Mouse (Mus musculus): ENCODE measurements around the gene Actl9. TPM values are rescaled to one million over a fixed set of nuclear protein-coding genes. Genes with fewer than 3 reads are reported as not detected.

The Actl9 gene
- not detected in 2 replicates for polyA plus RNA-seq (2021; fragmentation: Nextera tagmentation)
- long read RNA-seq, experiment 1, result 0 reads
- long read RNA-seq, experiment 2, result 0 reads

GRCm38 (mm10) chr17:33432019-33432946 lies at the start of gene Actl9:
TSS of gene Actl9 (plus strand) at chr17:33432896.

GRCm38 (mm10) chr17:33394182-33395034 lies 38.3 kb upstream of the Actl9 start, which contains the start of gene Zfp101:
TSS of gene Zfp101 (minus strand) at chr17:33394641.

Other genes with a start within 250 kb of the Actl9 start
- gene Olfr239, start 241.6 kb upstream of the Actl9 start, polyA plus RNA-seq (2021; fragmentation: Nextera tagmentation), result not detected in 2 replicates
- not detected in 2 replicates for gene Olfr1564, start 211.2 kb upstream of the Actl9 start, polyA plus RNA-seq (2021; fragmentation: Nextera tagmentation)
- gene Zfp955a, start 177.8 kb upstream of the Actl9 start, polyA plus RNA-seq (2021; fragmentation: Nextera tagmentation), result 4.3 and 4.9 TPM in 2 replicates
- 0.01 TPM in 1 of 2 replicates, not detected in the other for gene Olfr63, start 168.2 kb upstream of the Actl9 start, polyA plus RNA-seq (2021; fragmentation: Nextera tagmentation)
- 9.6 and 12.1 TPM in 2 replicates for gene Zfp955b, start 143.4 kb upstream of the Actl9 start, polyA plus RNA-seq (2021; fragmentation: Nextera tagmentation)
- gene Zfp81, start 74.0 kb upstream of the Actl9 start, polyA plus RNA-seq (2021; fragmentation: Nextera tagmentation), result 5.0 and 5.7 TPM in 2 replicates
- 5.3 and 5.4 TPM in 2 replicates for gene Zfp101, start 38.3 kb upstream of the Actl9 start, polyA plus RNA-seq (2021; fragmentation: Nextera tagmentation)
- gene Adamts10, start 91.3 kb downstream of the Actl9 start, polyA plus RNA-seq (2021; fragmentation: Nextera tagmentation), result 1.2 and 1.5 TPM in 2 replicates
- gene Myo1f, start 122.8 kb downstream of the Actl9 start, polyA plus RNA-seq (2021; fragmentation: Nextera tagmentation), result 1.4 and 1.6 TPM in 2 replicates
- 34.0 and 41.5 TPM in 2 replicates for gene Zfp414, start 196.2 kb downstream of the Actl9 start, polyA plus RNA-seq (2021; fragmentation: Nextera tagmentation)
- gene Pram1, start 205.2 kb downstream of the Actl9 start, polyA plus RNA-seq (2021; fragmentation: Nextera tagmentation), result 0.09 TPM in 1 of 2 replicates, not detected in the other